Mouse (Mus musculus) bone marrow, adult 2 months (tissue): ENCODE data around the gene Rab29.

Experiments used
- CTCF ChIP-seq: fragments of 200-500 bp; IDR thresholded peaks from 2 replicates; pipeline ENCODE4 v1.5.1; 2011; ENCODE audit warnings: low read length, control low read depth; ENCODE audit not compliant: control insufficient read depth, insufficient read depth
- POLR2A ChIP-seq: fragments of 200-500 bp; IDR thresholded peaks from 2 replicates; pipeline ENCODE4 v1.6.1; 2011; ENCODE audit warnings: low read depth, mild to moderate bottlenecking, control low read depth, low read length, borderline replicate concordance; ENCODE audit not compliant: control insufficient read depth

DNA sequence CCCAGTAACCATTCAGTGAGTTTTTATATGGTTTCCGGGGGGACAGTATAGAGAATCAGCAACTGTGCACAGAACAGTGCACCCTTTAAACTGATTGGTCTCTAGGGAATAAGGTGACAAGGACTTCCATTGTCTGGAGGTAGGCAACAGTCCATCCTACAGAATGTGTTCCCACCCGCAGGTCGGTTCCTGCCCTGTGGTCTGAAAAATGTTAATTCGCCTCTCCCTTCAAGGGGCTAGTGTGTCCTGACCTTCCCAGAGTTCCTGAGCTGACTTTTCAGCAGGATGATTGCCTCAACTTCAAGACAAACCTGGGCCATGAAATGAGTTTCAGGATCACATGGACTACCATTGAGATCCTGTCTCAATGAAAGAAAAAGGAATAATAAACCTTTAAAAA, 24.4 kb downstream of the Rab29 start:
- TF ChIP-seq POLR2A (no peak), CTCF (no peak)
